Mouse (Mus musculus) heart, embryonic 12.5 days (tissue): Measurements from ENCODE around the gene Pgm2. TPM values are rescaled to one million over a fixed set of nuclear protein-coding genes. Genes with fewer than 3 reads are reported as not detected.

ENCODE experiments used
- ATAC-seq: fragments of 200-750 bp; cut with Nextera tagmentation; 2 replicates; pipeline ENCODE4 v1.8.0; 2017; ENCODE audit warnings: moderate TSS enrichment, moderate library complexity; ENCODE audit not compliant: insufficient number of reproducible peaks, low FRiP score
- H3K27ac ChIP-seq: fragments of 300-500 bp; sonication (generic); 2 replicates; pipeline ENCODE4 v1.5.1; 2016; ENCODE audit warnings: mild to moderate bottlenecking, moderate library complexity; ENCODE audit not compliant: poor library complexity, severe bottlenecking
- H3K27me3 ChIP-seq: fragments of 300-500 bp; sonication (generic); replicated peaks from 2 replicates; pipeline ENCODE4 v1.6.1; 2016; ENCODE audit warnings: mild to moderate bottlenecking, moderate library complexity
- H3K36me3 ChIP-seq: fragments of 300-500 bp; sonication (generic); 2 replicates; pipeline ENCODE4 v1.6.1; 2016; ENCODE audit warnings: mild to moderate bottlenecking, moderate library complexity
- H3K4me1 ChIP-seq: fragments of 300-500 bp; sonication (generic); replicated peaks from 2 replicates; pipeline ENCODE4 v1.6.1; 2016; ENCODE audit warnings: mild to moderate bottlenecking
- H3K4me2 ChIP-seq: fragments of 300-500 bp; sonication (generic); 2 replicates; pipeline ENCODE4 v1.6.1; 2016; ENCODE audit warnings: mild to moderate bottlenecking, moderate library complexity
- H3K4me3 ChIP-seq: fragments of 300-500 bp; sonication (generic); 2 replicates; pipeline ENCODE4 v1.5.1; 2016; ENCODE audit warnings: mild to moderate bottlenecking
- H3K9ac ChIP-seq: fragments of 300-500 bp; sonication (generic); 2 replicates; pipeline ENCODE4 v1.6.1; 2016; ENCODE audit warnings: mild to moderate bottlenecking, moderate library complexity
- H3K9me3 ChIP-seq: fragments of 300-500 bp; sonication (generic); replicated peaks from 2 replicates; pipeline ENCODE4 v1.6.1; 2016; ENCODE audit warnings: mild to moderate bottlenecking, moderate library complexity
- WGBS: fragments of 180-500 bp; shearing (Covaris S2); methylation state at CpG from one replicate; pipeline ENCODE4 v1.1.7; 2016; 5-methylcytosine and 5-hydroxymethylcytosine counted together
- polyA plus RNA-seq: library from polyadenylated mRNA; unstranded; fragments of >200 nt; fragmentation: Nextera tagmentation; extraction: Ambion mirVana; gene quantifications from 2 replicates; pipeline ENCODE4 v1.2.1, GENCODE M21; 2016

The Pgm2 gene
- polyA plus RNA-seq, 1 experiment from 2014 or later, result 20.7 TPM

DNA sequence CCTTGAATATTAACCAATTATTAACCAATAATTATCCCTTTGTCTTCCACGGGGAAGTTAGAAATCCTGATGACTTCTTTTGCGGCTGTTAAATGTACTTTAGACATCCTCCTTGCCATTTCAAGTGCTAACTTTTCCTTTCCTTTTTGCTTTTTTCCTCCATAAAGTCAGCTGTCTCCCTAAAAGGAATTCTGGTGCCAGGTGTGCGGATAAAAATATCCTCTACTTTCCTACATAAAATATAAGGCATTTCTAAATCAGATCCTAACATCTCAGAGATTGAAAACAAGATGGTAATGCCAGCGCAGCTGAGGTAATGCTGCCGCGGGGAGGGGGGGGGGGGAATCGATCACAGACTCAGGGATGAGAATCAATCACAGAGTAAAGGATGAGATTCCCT is 31.1 kb upstream of the Pgm2 start:
- Histone ChIP-seq H3K4me2 (no peak overlapping the region), H3K9ac (no peak overlapping the region), H3K27me3 (peaks cover 63% of the 10 kb centered on the region), H3K4me1 (peaks cover 33% of the 10 kb centered on the region), H3K36me3 (no peaks in the 10 kb centered on the region), H3K4me3 (no peak overlapping the region), H3K27ac (no peak overlapping the region), H3K9me3 (0 out of 2 replicates have a peak, but pooled peaks cover 7% of the 10 kb centered on the region)
- ATAC-seq, result no peak
- WGBS, result 80% methylated on average over 7 of the region's 7 CpGs

DNA sequence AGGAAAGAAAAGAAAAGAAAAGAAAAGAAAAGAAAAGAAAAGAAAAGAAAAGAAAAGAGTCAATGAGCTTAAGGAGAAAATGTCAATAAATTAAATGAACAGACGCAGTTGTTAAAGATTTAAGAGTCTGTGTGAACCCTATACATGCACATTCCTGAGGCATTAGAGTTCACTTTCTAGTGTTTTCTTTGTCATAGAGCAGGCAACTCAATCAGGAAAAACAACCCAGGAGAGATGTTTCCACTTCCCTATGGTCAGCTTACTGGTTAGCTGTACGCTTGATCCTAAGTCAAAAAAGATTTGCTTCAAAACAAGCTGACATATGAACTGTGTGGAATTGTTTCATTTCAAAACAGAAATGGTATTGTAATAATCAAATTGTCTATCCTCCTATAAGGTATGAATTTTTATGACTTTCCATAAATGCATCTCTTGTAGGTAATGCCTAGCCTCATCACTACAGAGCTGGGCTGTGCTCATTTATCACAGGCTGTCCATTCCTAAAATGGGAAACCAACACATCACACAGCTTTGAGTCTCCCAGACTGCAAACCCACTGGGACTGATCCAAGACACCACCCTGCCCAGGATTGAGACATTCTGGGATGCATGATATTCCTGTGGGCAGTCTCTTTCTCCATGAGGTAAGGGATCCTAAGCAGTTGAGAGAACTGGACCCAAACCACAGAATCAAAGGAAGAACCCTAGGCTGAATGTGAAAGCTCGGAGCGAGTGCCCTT is 29.7 kb upstream of the Pgm2 start:
- Histone ChIP-seq H3K27me3 (peaks cover 71% of the 10 kb centered on the region), H3K4me1 (peaks cover 36% of the 10 kb centered on the region), H3K4me2 (no peak overlapping the region), H3K4me3 (no peak overlapping the region), H3K9me3 (0 out of 2 replicates have a peak, but pooled peaks cover 7% of the 10 kb centered on the region), H3K9ac (no peak overlapping the region), H3K27ac (no peak overlapping the region), H3K36me3 (no peaks in the 10 kb centered on the region)
- WGBS, result 71% methylated on average over 4 of the region's 4 CpGs
- ATAC-seq, result no peak

DNA sequence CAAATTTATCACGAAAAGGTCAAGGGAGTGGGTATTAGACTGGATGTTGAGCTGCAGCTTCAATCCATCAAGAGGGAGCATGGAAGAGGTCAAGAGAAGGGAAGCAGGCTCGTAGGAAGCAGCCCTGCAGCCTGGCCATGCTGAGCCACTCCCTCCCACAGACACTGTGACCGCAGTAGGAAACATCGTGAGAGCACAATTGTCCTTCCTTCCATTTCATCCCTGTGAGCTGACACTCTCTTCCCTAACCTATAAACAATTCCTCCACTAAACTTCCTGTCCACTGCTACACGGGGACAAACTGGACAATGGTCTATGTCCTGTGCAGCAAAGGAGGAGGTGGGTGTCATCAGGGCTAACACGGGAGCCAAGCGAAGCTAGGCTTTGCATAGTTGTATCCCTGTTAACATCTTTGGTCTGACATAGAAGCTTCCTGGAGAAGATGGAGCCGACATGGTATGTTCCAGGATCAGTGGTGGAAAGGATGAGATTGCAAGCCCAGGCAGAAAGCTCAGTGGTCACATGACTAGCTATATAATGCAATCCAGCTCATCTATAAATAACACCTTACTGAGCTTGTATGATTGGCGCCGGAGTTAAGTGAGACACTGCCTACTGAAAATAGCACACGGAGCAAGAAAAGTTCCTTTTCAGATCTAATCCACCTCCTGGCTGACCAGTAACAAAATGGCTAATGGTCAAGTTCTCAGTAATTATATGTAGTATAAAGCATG is 29.0 kb upstream of the Pgm2 start:
- Histone ChIP-seq H3K9ac (no peak overlapping the region), H3K4me3 (no peak overlapping the region), H3K4me2 (no peak overlapping the region; the same call in 1 of the 2 replicates), H3K27ac (no peak overlapping the region), H3K36me3 (no peaks in the 10 kb centered on the region), H3K4me1 (peaks cover 36% of the 10 kb centered on the region), H3K9me3 (0 out of 2 replicates have a peak, but pooled peaks cover 7% of the 10 kb centered on the region), H3K27me3 (peaks cover 74% of the 10 kb centered on the region)
- no peak for ATAC-seq
- 56% methylated on average over 11 of the region's 11 CpGs for WGBS

DNA sequence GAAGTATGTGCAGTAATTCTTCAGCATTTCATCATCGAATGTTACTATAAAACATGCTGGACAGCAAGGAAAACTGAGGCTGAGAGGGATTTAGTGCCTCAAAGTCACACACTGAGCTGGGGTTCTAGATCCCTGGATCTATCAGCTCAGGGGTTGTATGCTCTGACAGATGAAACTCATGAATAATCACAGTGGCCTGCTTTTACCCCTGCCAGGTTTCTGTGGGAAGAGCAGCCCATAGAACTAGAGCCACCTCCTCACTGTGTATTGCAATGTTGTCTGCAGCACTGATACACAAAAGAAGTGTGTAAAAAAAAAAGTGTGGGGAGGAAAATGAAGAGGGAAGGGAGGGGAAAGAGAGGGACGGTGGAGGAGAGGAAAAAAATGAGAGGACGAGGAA is 28.3 kb upstream of the Pgm2 start:
- Histone ChIP-seq H3K4me2 (no peak overlapping the region), H3K9me3 (0 out of 2 replicates have a peak, but pooled peaks cover 7% of the 10 kb centered on the region), H3K27me3 (peaks cover 74% of the 10 kb centered on the region), H3K9ac (no peak overlapping the region), H3K4me1 (peaks cover 36% of the 10 kb centered on the region), H3K36me3 (no peaks in the 10 kb centered on the region), H3K27ac (no peak overlapping the region), H3K4me3 (no peak overlapping the region)
- ATAC-seq, result no peak
- 70% methylated on average over 3 of the region's 3 CpGs for WGBS

DNA sequence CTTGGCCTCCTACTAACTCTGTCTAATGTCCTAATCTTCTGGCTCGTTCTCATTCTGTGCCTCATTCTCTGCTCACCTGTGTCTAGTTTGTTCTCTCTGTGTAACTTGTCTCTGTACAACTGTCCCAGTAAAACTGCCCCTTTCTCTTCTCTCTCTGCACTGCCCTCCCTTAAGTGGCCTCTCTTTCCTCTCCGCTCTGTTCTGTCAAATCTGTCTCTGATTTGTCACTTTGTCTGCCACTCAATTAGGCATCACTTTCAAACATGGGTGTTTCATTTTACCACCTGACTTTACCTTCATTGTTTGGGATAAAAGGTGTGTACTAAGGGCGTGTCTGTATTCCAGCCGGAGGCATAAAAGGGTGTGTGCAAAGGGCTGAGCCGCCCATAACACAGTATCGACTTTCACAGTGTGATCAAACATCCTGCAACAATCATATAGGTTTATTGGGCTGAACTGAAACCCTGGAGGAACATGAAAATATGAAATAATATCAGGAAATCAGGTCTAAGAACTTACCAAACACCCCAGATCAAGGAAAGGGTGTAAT is 27.2 kb upstream of the Pgm2 start:
- Histone ChIP-seq H3K4me3 (no peak overlapping the region), H3K9me3 (no peaks in the 10 kb centered on the region), H3K4me1 (peaks cover 36% of the 10 kb centered on the region), H3K27me3 (peaks cover 67% of the 10 kb centered on the region), H3K9ac (no peak overlapping the region), H3K27ac (no peak overlapping the region), H3K4me2 (no peak overlapping the region), H3K36me3 (no peaks in the 10 kb centered on the region)
- ATAC-seq, result no peak
- WGBS, result 67% methylated on average over 6 of the region's 6 CpGs

DNA sequence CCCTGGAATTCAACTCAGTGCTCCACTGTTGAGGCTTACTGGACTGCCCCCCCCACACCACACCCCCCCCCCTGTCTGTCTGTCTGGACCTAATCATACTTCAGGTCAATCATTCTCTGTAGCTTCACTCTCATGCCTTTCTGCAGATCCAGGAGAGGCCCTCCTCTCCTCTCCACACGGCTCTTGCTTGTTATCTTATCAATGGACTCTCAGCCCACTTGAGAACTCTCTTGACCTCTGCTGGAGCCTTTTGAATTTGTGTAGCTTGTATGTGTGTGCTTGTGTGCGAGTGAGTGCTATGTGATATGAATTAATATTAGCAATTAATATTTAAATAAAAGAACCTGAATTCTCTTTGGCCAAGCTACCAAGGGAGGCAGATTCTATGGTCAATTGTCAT is 26.6 kb upstream of the Pgm2 start:
- no peak overlapping the region for H3K4me3 ChIP-seq
- H3K27ac ChIP-seq, result no peak overlapping the region
- 11% methylated on average over 2 of the region's 2 CpGs for WGBS
- H3K4me2 ChIP-seq, result no peak overlapping the region
- ATAC-seq, result peak; percentile 33
- H3K27me3 ChIP-seq, result peaks cover 61% of the 10 kb centered on the region
- no peak overlapping the region for H3K9ac ChIP-seq
- H3K9me3 ChIP-seq, result no peaks in the 10 kb centered on the region
- H3K36me3 ChIP-seq, result no peaks in the 10 kb centered on the region
- H3K4me1 ChIP-seq, result peaks cover 36% of the 10 kb centered on the region

DNA sequence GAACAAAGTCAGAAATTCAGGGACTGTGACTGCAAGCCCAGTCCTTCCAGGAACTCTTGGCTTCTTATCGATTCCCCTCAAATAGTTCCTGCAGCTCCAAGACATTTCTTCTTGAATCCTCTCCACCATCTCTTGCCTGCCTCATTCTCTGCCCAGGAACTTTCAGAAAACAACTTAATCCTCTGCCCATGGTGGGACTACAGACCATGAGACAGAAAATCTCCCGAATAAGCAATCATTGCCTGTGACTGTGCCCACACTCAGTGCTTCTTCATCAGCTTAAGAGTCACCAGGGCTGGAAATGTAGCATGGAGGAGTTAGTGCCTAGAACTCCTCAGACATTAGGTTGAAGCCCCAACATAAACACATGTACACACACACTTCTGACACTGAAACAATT is 25.2 kb upstream of the Pgm2 start:
- H3K9ac ChIP-seq, result no peak overlapping the region
- no peak overlapping the region for H3K27ac ChIP-seq
- H3K4me2 ChIP-seq, result no peak overlapping the region
- no peak for ATAC-seq
- peaks cover 36% of the 10 kb centered on the region for H3K4me1 ChIP-seq
- no peak overlapping the region for H3K4me3 ChIP-seq
- no peaks in the 10 kb centered on the region for H3K9me3 ChIP-seq
- peaks cover 50% of the 10 kb centered on the region for H3K27me3 ChIP-seq
- H3K36me3 ChIP-seq, result no peaks in the 10 kb centered on the region
- 69% methylated on average over 2 of the region's 2 CpGs for WGBS

DNA sequence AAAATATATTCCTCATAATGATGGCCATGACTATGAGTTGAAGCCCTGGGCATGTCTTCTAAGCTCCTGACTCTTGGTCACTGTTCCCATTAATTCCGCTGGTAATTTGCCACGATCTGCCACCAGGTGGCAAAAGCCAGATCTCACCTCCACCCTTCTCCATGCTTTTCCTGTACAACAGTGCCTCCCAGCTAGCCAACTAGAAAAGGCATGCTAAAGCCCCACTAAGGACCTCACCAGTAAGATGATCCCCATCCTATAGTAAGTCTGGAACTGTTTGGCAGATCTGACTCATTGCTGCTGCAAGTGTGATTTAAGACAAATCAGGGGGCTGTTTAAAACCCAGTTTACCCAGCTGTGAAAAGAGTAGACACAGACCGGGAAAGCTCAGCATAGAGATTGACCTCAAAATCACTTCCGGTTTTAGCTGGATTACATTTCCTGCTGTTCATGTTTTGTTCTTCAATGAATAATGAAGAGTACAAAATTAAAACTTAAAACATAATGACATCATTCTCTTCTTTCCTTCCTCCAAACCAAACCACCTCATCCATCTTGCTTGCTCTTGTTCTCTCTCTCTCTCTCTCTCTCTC is 22.6 kb upstream of the Pgm2 start:
- H3K27me3 ChIP-seq, result peaks cover 54% of the 10 kb centered on the region

DNA sequence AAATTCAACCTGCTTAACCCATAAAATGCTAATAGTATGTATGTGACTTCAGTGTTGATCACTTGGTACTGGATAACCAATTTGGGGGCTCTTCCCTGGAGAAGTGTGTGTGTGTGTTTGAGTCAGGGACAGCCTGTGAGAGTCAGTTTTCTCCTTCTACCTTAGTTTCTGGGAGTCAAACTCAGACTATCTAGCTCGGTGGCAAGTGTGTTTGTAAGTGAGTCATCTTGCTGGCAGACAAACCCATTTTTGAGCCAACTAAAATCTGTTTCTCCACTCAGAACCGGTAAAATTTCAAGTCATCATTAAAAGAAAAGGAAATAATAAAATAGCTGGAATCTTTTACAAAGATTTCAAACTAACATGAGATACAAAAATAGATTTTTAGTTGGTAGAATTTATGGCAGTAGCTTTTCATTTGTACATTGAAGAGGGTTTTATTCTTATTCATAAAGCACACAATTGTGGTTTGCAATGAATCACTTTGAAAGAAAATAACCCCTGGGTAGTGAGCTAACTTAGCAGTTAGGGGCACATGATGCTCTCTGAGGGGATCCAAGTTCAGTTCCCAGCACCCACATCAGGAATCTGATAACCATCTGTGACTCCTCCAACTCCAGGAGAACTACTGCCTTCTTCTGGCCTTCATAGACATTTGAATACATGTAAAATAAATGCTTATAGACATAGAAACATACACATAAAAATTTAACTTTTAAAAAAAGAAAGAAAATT is 21.8 kb upstream of the Pgm2 start:
- Histone ChIP-seq H3K4me1 (peaks cover 10% of the 10 kb centered on the region), H3K4me3 (no peak overlapping the region), H3K9ac (no peak overlapping the region), H3K9me3 (no peaks in the 10 kb centered on the region), H3K36me3 (no peaks in the 10 kb centered on the region), H3K27me3 (peaks cover 50% of the 10 kb centered on the region), H3K4me2 (no peak overlapping the region), H3K27ac (no peak overlapping the region)
- ATAC-seq, result no peak
- 65% methylated on average over 2 of the region's 2 CpGs for WGBS

More for the DNA sequence above, 22.6 kb upstream of the Pgm2 start:
- Histone ChIP-seq H3K9me3 (no peaks in the 10 kb centered on the region), H3K4me2 (no peak overlapping the region), H3K27ac (no peak overlapping the region), H3K9ac (no peak overlapping the region), H3K4me3 (no peak overlapping the region), H3K36me3 (no peaks in the 10 kb centered on the region), H3K4me1 (peaks cover 18% of the 10 kb centered on the region)
- WGBS, result 30% methylated on average over 4 of the region's 4 CpGs
- ATAC-seq, result peak; percentile 74; the same call in 1 of the 2 replicates

DNA sequence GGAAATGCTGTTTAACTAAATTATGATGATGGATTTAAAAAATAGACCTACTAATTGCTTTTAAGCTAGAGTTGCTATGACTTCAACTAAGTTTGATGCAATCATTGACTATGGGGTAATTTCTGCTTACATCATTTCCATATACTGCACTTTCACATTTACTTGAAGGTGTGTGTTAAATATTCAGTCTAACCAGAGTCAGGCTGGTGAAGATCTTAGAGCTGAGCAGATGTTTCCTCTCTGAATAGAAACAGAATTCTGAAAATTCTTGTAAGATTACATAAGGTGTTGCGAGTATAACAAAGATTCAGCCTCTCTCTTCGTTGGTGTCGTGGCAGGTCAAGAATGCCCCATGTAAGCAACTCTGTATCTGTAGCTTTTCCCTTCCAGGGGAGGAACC is 18.3 kb upstream of the Pgm2 start:
- no peak for ATAC-seq
- no peak overlapping the region for H3K27ac ChIP-seq
- no peak overlapping the region for H3K4me2 ChIP-seq
- no peaks in the 10 kb centered on the region for H3K36me3 ChIP-seq
- H3K4me3 ChIP-seq, result no peak overlapping the region
- no peaks in the 10 kb centered on the region for H3K9me3 ChIP-seq
- whole genome bisulfite sequencing, result 73% methylated on average over 3 of the region's 3 CpGs
- no peak overlapping the region for H3K9ac ChIP-seq
- 0 out of 2 replicates have a peak, but pooled peaks cover 4% of the 10 kb centered on the region for H3K4me1 ChIP-seq
- peaks cover 26% of the 10 kb centered on the region for H3K27me3 ChIP-seq
